Mouse (Mus musculus) MEL (cell line): Measurements from ENCODE around the gene Tubal3. TPM values are rescaled to one million over a fixed set of nuclear protein-coding genes. Genes with fewer than 3 reads are reported as not detected.

Experiments used
- DNase-seq: peaks from one replicate; pipeline ENCODE4 v3.0.0; 2011; ENCODE audit warnings: low read depth, low spot score
- H3K27ac ChIP-seq: 2 replicates; pipeline ENCODE4 v1.5.1; 2012; ENCODE audit warnings: low read depth, mild to moderate bottlenecking, control low read depth, low read length, moderate library complexity; ENCODE audit not compliant: control insufficient read depth
- H3K27me3 ChIP-seq, 2 experiments: fragments of 150-350 bp in 1 of 2; sonication (generic) in 1 of 2; 2 replicates each; pipeline ENCODE4 v1.6.1; 2012; ENCODE audit warnings: low read length in 2 of 2, mild to moderate bottlenecking in 2 of 2, improper control_type of control experiment in 1 of 2, moderate library complexity in 1 of 2; ENCODE audit not compliant: insufficient read depth in 2 of 2, control insufficient read depth in 1 of 2
- H3K36me3 ChIP-seq, 2 experiments: 2 replicates each; pipeline ENCODE4 v1.6.1; 2012 to 2014; ENCODE audit warnings: low read length in 2 of 2, improper control_type of control experiment in 1 of 2, inconsistent platforms in 1 of 2, mild to moderate bottlenecking in 1 of 2; ENCODE audit not compliant: insufficient read depth in 2 of 2, control insufficient read depth in 1 of 2
- H3K4me1 ChIP-seq, 2 experiments: fragments of 150-350 bp in 1 of 2; sonication (generic) in 1 of 2; 2 replicates each; pipeline ENCODE4 v1.6.1; 2012; ENCODE audit warnings: low read length in 2 of 2, improper control_type of control experiment in 1 of 2, mild to moderate bottlenecking in 1 of 2; ENCODE audit not compliant: insufficient read depth in 2 of 2, control insufficient read depth in 1 of 2
- H3K4me3 ChIP-seq, 2 experiments: fragments of 150-350 bp in 1 of 2; sonication (generic) in 1 of 2; 2 replicates each; pipeline ENCODE4 v1.5.1; 2012; ENCODE audit warnings: low read depth in 2 of 2, low read length in 2 of 2, mild to moderate bottlenecking in 2 of 2, moderate library complexity in 2 of 2, control low read depth in 1 of 2, improper control_type of control experiment in 1 of 2; ENCODE audit not compliant: control insufficient read depth in 1 of 2, insufficient read depth in 1 of 2
- H3K79me2 ChIP-seq: 2 replicates; pipeline ENCODE4 v1.6.1; 2012; ENCODE audit warnings: mild to moderate bottlenecking, low read length, moderate library complexity; ENCODE audit not compliant: control insufficient read depth, poor library complexity, insufficient read depth
- H3K9ac ChIP-seq: 2 replicates; pipeline ENCODE4 v1.6.1; 2012; ENCODE audit warnings: low read depth, mild to moderate bottlenecking, control low read depth, low read length, moderate library complexity; ENCODE audit not compliant: control insufficient read depth, poor library complexity, severe bottlenecking
- H3K9me3 ChIP-seq: fragments of 150-350 bp; sonication (generic); replicated peaks from 2 replicates; pipeline ENCODE4 v1.6.1; 2012; ENCODE audit warnings: mild to moderate bottlenecking, low read length, improper control_type of control experiment, moderate library complexity; ENCODE audit not compliant: insufficient read depth
- BHLHE40 ChIP-seq: IDR thresholded peaks from 2 replicates; pipeline ENCODE4 v1.6.1; 2012; ENCODE audit warnings: low read depth, mild to moderate bottlenecking, inconsistent platforms, low read length, improper control_type of control experiment, borderline replicate concordance
- CHD2 ChIP-seq: IDR thresholded peaks from 2 replicates; pipeline ENCODE4 v1.6.1; 2011; ENCODE audit warnings: low read length, improper control_type of control experiment
- EP300 ChIP-seq, 2 experiments: IDR thresholded peaks; 2 replicates each; pipeline ENCODE4 v1.6.1; 2011; ENCODE audit warnings: improper control_type of control experiment in 2 of 2, low read length in 2 of 2, low read depth in 1 of 2, mild to moderate bottlenecking in 1 of 2
- GABPA ChIP-seq: IDR thresholded peaks from 2 replicates; pipeline ENCODE4 v1.6.1; 2012; ENCODE audit warnings: low read depth, mild to moderate bottlenecking, inconsistent platforms, low read length, improper control_type of control experiment, moderate library complexity
- GATA1 ChIP-seq: IDR thresholded peaks from 2 replicates; pipeline ENCODE4 v1.6.1; 2011; ENCODE audit warnings: low read depth, low read length, improper control_type of control experiment
- HCFC1 ChIP-seq: IDR thresholded peaks from 2 replicates; pipeline ENCODE4 v1.6.1; 2012; ENCODE audit warnings: low read depth, mild to moderate bottlenecking, inconsistent platforms, low read length, improper control_type of control experiment, moderate library complexity
- JUND ChIP-seq: IDR thresholded peaks from 2 replicates; pipeline ENCODE4 v1.6.1; 2011; ENCODE audit warnings: low read depth, mild to moderate bottlenecking, improper control_type of control experiment, low read length
- MAX ChIP-seq: IDR thresholded peaks from 2 replicates; pipeline ENCODE4 v1.6.1; 2011; ENCODE audit warnings: low read length, improper control_type of control experiment
- MAZ ChIP-seq: IDR thresholded peaks from 2 replicates; pipeline ENCODE4 v1.6.1; 2012; ENCODE audit warnings: low read depth, mild to moderate bottlenecking, inconsistent platforms, low read length, improper control_type of control experiment
- MEF2A ChIP-seq: IDR thresholded peaks from 2 replicates; pipeline ENCODE4 v1.6.1; 2014; ENCODE audit warnings: low read depth, mild to moderate bottlenecking, inconsistent platforms, low read length, improper control_type of control experiment; ENCODE audit not compliant: poor library complexity, insufficient replicate concordance, severe bottlenecking; ENCODE audit errors: extremely low read depth
- MYB ChIP-seq: IDR thresholded peaks from 2 replicates; pipeline ENCODE4 v1.6.1; 2011; ENCODE audit warnings: mild to moderate bottlenecking, low read depth, low read length, improper control_type of control experiment
- NELFE ChIP-seq: IDR thresholded peaks from 2 replicates; pipeline ENCODE4 v1.6.1; 2011; ENCODE audit warnings: low read depth, low read length, improper control_type of control experiment
- POLR2A ChIP-seq, 2 experiments: IDR thresholded peaks; 2 replicates each; pipeline ENCODE4 v1.6.1; 2011 to 2012; ENCODE audit warnings: low read length in 2 of 2, mild to moderate bottlenecking in 2 of 2, control low read depth in 1 of 2, improper control_type of control experiment in 1 of 2, low read depth in 1 of 2, moderate library complexity in 1 of 2; ENCODE audit not compliant: control insufficient read depth in 1 of 2, insufficient read depth in 1 of 2, poor library complexity in 1 of 2
- POLR2AphosphoS2 ChIP-seq: IDR thresholded peaks from 2 replicates; pipeline ENCODE4 v1.6.1; 2011; ENCODE audit warnings: low read length, improper control_type of control experiment
- POLR2AphosphoS5 ChIP-seq: IDR thresholded peaks from 2 replicates; pipeline ENCODE4 v1.6.1; 2012; ENCODE audit warnings: low read depth, borderline replicate concordance, mild to moderate bottlenecking, inconsistent platforms, low read length, moderate library complexity, mixed read lengths
- RCOR1 ChIP-seq: IDR thresholded peaks from 2 replicates; pipeline ENCODE4 v1.6.1; 2012; ENCODE audit warnings: low read depth, mild to moderate bottlenecking, inconsistent platforms, low read length, improper control_type of control experiment
- TAL1 ChIP-seq: IDR thresholded peaks from 2 replicates; pipeline ENCODE4 v1.6.1; 2012; ENCODE audit warnings: mild to moderate bottlenecking, inconsistent platforms, low read length, moderate library complexity, mixed read lengths
- TBP ChIP-seq: IDR thresholded peaks from 2 replicates; pipeline ENCODE4 v1.8.0; 2011; ENCODE audit warnings: low read depth, low read length, improper control_type of control experiment
- UBTF ChIP-seq: IDR thresholded peaks from 2 replicates; pipeline ENCODE4 v1.6.1; 2012; ENCODE audit warnings: low read depth, mild to moderate bottlenecking, inconsistent platforms, low read length, improper control_type of control experiment, moderate library complexity, borderline replicate concordance; ENCODE audit not compliant: insufficient read depth
- USF1 ChIP-seq: IDR thresholded peaks from 2 replicates; pipeline ENCODE4 v1.6.1; 2014; ENCODE audit warnings: low read depth, mild to moderate bottlenecking, inconsistent platforms, low read length, improper control_type of control experiment, moderate library complexity
- ZMIZ1 ChIP-seq: IDR thresholded peaks from 2 replicates; pipeline ENCODE4 v1.6.1; 2012; ENCODE audit warnings: low read depth, mild to moderate bottlenecking, inconsistent platforms, low read length, improper control_type of control experiment, moderate library complexity
- ZNF384 ChIP-seq: IDR thresholded peaks from 2 replicates; pipeline ENCODE4 v1.6.1; 2012; ENCODE audit warnings: low read depth, mild to moderate bottlenecking, inconsistent platforms, low read length, improper control_type of control experiment
- polyA plus RNA-seq, 2 experiments: library from polyadenylated mRNA; stranded (reverse) in 1 of 2; unstranded in 1 of 2; fragments of >175 nt in 1 of 2; fragments of >200 nt in 1 of 2; gene quantifications; 2 replicates each; pipeline versions ENCODE4 v1.2.1 to v1.2.4; 2012; ENCODE audit warnings: low replicate concordance in 2 of 2, low read depth in 1 of 2; ENCODE audit not compliant: insufficient read length in 2 of 2, insufficient read depth in 1 of 2, missing spikeins in 1 of 2
- total RNA-seq: library from RNA; depleted of rRNA; stranded (reverse); fragments of 300-350 nt; gene quantifications from 2 replicates; pipeline ENCODE4 v1.2.3, GENCODE M21; 2012

The Tubal3 gene
- total and polyA plus RNA-seq, 3 experiments, result not detected

DNA sequence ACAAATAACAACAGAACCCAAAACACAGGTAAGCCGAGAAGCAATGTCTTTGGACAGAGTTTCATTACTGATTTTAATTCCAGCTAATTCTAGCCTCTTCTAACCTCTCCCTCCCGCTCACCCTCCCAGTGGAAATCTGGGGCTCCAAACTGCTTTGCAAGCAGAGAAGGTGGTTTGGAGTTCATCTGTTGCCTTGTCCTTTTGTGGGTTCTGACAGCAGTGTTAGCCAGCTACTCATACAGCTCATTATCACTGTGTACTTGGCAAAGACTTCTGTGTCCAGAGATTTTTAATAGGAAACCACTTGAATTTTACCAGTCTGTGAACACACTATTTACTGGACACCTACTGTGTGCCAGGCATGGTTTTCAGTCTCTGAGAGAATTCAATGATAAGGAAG, 27.2 kb downstream of the Tubal3 start, which contains the start of gene Ucn3:
Gene Ucn3, minus strand, starts transcription at position 101 of the 400 bp plus-strand sequence.
- peaks cover 2 to 8% of the 10 kb centered on the region in 2 experiments; a peak in 2 of 4 replicates for H3K27me3 ChIP-seq
- no peaks in the 10 kb centered on the region for H3K9me3 ChIP-seq
- no peak within 1 kb of the TSS for H3K9ac ChIP-seq
- DNase-seq, result no peak
- no peaks in the 10 kb centered on the region for H3K36me3 ChIP-seq
- no peaks in the 10 kb centered on the region for H3K79me2 ChIP-seq
- H3K4me1 ChIP-seq, result no peaks in the 10 kb centered on the region
- H3K27ac ChIP-seq, result no peak within 1 kb of the TSS
- no peak within 1 kb of the TSS for H3K4me3 ChIP-seq
- no peak for TF ChIP-seq MAX
- no peak for TF ChIP-seq TBP
- no peak for TF ChIP-seq TAL1
- no peak for TF ChIP-seq MEF2A
- TF ChIP-seq MAZ, result no peak
- no peak for TF ChIP-seq EP300 (IDR thresholded peaks at IDR 0.05; ENCODE audit: low read depth in 1 of 2, low read length in 2 of 2)
- TF ChIP-seq POLR2AphosphoS5, result no peak
- no peak for TF ChIP-seq NELFE
- no peak for TF ChIP-seq MYB
- no peak for TF ChIP-seq GATA1
- no peak for TF ChIP-seq ZMIZ1
- TF ChIP-seq BHLHE40, result no peak
- TF ChIP-seq POLR2AphosphoS2, result no peak
- TF ChIP-seq UBTF, result no peak
- no peak for TF ChIP-seq HCFC1
- no peak for TF ChIP-seq JUND
- TF ChIP-seq CHD2, result no peak
- TF ChIP-seq RCOR1, result no peak
- TF ChIP-seq ZNF384, result no peak

DNA sequence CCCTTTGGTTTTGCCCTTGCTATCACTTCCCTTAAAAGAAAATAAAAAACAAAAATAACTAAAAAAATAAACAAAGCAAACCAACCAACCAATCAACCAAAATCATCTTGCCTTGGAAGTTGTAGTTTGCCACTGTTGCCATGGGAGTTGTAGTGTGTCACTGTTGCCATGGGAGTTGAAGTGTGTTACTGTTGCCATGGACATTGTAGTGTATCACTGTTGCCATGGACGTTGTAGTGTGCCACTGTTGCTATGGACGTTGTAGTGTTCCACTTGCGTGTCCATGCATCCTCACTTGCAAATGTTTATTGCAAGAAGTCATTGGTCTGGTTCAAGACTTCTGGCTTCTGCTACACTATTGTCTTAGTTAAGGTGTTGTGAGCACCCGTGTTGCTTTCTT, 29.2 kb downstream of the Tubal3 start:
- H3K27me3 ChIP-seq, result peaks cover 2 to 8% of the 10 kb centered on the region in 2 experiments; a peak in 2 of 4 replicates
- no peak overlapping the region for H3K9ac ChIP-seq
- no peaks in the 10 kb centered on the region for H3K79me2 ChIP-seq
- DNase-seq, result no peak
- no peaks in the 10 kb centered on the region for H3K9me3 ChIP-seq
- H3K36me3 ChIP-seq, result no peaks in the 10 kb centered on the region
- no peaks in the 10 kb centered on the region for H3K4me1 ChIP-seq
- H3K4me3 ChIP-seq, result no peak overlapping the region
- no peak overlapping the region for H3K27ac ChIP-seq
- TF ChIP-seq MAZ (no peak), GABPA (no peak), HCFC1 (no peak), POLR2A (IDR thresholded peaks at IDR 0.05; ENCODE audit: control insufficient read depth in 1 of 2, insufficient read depth in 1 of 2, low read depth in 1 of 2, low read length in 2 of 2, poor library complexity in 1 of 2) (no peak), ZMIZ1 (no peak), CHD2 (no peak), USF1 (no peak), UBTF (no peak)
